Mouse (Mus musculus) CH12.LX (cell line): ENCODE measurements around the gene Dnah7b.

ENCODE experiments used
- CHD1 ChIP-seq: IDR thresholded peaks from 2 replicates; pipeline ENCODE4 v1.6.1; 2012; ENCODE audit warnings: low read depth, low read length, improper control_type of control experiment, inconsistent platforms
- CHD2 ChIP-seq: IDR thresholded peaks from 2 replicates; pipeline ENCODE4 v1.6.1; 2011; ENCODE audit warnings: low read length, improper control_type of control experiment
- CTCF ChIP-seq, 2 experiments: IDR thresholded peaks in 1 of 2; conservative IDR thresholded peaks in 1 of 2; 2 replicates each; pipeline ENCODE4 v1.5.1; 2011 to 2012; ENCODE audit warnings: low read depth in 2 of 2, low read length in 2 of 2, improper control_type of control experiment in 1 of 2, inconsistent platforms in 1 of 2, mild to moderate bottlenecking in 1 of 2, moderate library complexity in 1 of 2
- EP300 ChIP-seq: IDR thresholded peaks from 2 replicates; pipeline ENCODE4 v1.6.1; 2011; ENCODE audit warnings: low read length, improper control_type of control experiment
- KAT2A ChIP-seq: IDR thresholded peaks from 2 replicates; pipeline ENCODE4 v1.6.1; 2012; ENCODE audit warnings: low read length, improper control_type of control experiment, inconsistent platforms; ENCODE audit not compliant: insufficient replicate concordance
- MEF2A ChIP-seq: IDR thresholded peaks from 2 replicates; pipeline ENCODE4 v1.6.1; 2014; ENCODE audit warnings: low read depth, mild to moderate bottlenecking, inconsistent platforms, low read length, improper control_type of control experiment, borderline replicate concordance
- MYC ChIP-seq: IDR thresholded peaks from 2 replicates; pipeline ENCODE4 v1.6.1; 2011; ENCODE audit warnings: low read depth, mild to moderate bottlenecking, improper control_type of control experiment, low read length
- POLR2A ChIP-seq: IDR thresholded peaks from 2 replicates; pipeline ENCODE4 v1.6.1; 2011; ENCODE audit warnings: low read depth, mild to moderate bottlenecking, improper control_type of control experiment, low read length
- SIN3A ChIP-seq: IDR thresholded peaks from 2 replicates; pipeline ENCODE4 v1.6.1; 2012; ENCODE audit warnings: low read length, improper control_type of control experiment, inconsistent platforms
- TCF12 ChIP-seq: IDR thresholded peaks from 2 replicates; pipeline ENCODE4 v1.6.1; 2014; ENCODE audit warnings: low read depth, mild to moderate bottlenecking, inconsistent platforms, low read length, improper control_type of control experiment
- USF1 ChIP-seq: IDR thresholded peaks from 2 replicates; pipeline ENCODE4 v1.6.1; 2014; ENCODE audit warnings: low read depth, mild to moderate bottlenecking, inconsistent platforms, low read length, improper control_type of control experiment
- ZC3H11A ChIP-seq: IDR thresholded peaks from 2 replicates; pipeline ENCODE4 v1.6.1; 2012; ENCODE audit warnings: low read depth, mild to moderate bottlenecking, inconsistent platforms, low read length, improper control_type of control experiment
- ZNF384 ChIP-seq: IDR thresholded peaks from 2 replicates; pipeline ENCODE4 v1.6.1; 2012; ENCODE audit warnings: low read depth, low read length, improper control_type of control experiment, inconsistent platforms

DNA sequence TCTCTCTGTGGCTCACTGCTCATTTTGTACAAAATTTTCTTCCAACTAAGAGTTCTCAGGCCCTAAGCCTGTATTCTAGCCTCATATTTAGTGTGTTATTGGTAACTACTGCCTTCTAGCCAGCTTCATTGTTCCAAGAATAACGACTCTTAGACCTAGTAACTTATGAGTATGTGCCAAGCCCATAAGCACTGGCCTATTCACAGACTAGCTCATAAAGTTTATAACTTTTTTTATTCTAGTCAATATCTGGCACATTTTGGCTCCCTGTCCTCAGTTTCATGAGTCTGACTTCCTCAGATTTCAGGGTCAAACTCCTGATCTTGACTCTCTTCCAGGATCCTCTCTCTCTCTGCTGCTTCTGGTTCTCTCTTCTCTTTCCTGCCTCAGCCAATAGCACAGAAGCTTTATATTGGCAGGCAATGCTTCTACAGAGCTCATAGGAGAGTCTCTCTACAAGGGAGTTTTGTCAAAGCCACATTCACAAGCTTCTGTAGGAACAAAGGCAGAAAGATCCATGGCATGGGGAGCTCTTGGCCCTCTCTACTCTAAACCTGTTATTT, 34.0 kb upstream of the Dnah7b start:
- TF ChIP-seq SIN3A (no peak), CTCF (conservative IDR thresholded peaks at IDR 0.05 in 1 of 2, IDR thresholded peaks at IDR 0.05 in 1 of 2; ENCODE audit: low read depth in 2 of 2, low read length in 2 of 2) (no peak), CHD2 (no peak), ZNF384 (no peak), EP300 (no peak), ZC3H11A (no peak), POLR2A (no peak), MEF2A (no peak), USF1 (no peak), TCF12 (no peak), MYC (no peak), CHD1 (no peak), KAT2A (no peak)
